Mouse (Mus musculus) liver, adult 2 months (tissue): ENCODE data around the gene Adgrf5.

ENCODE experiments used
- CTCF ChIP-seq: fragments of 200-500 bp; IDR thresholded peaks from 2 replicates; pipeline ENCODE4 v1.5.1; 2011; ENCODE audit warnings: low read depth, low read length, control low read depth
- POLR2A ChIP-seq: fragments of 200-500 bp; IDR thresholded peaks from 2 replicates; pipeline ENCODE4 v1.6.1; 2011; ENCODE audit warnings: low read length, control low read depth; ENCODE audit not compliant: insufficient read depth; ENCODE audit errors: extremely low read depth

- TF ChIP-seq CTCF (no peak), POLR2A (no peak)
These were observed 18.5 kb downstream of the Adgrf5 start for GRCm38 (mm10) chr17:43378703-43379102.
